Mouse (Mus musculus) liver, postnatal 0 days (tissue): ENCODE measurements around the gene Slc41a3. TPM values are rescaled to one million over a fixed set of nuclear protein-coding genes. Genes with fewer than 3 reads are reported as not detected.

ENCODE experiments used
- ATAC-seq: fragments of 200-750 bp; cut with Nextera tagmentation; 2 replicates; pipeline ENCODE4 v1.8.0; 2017; ENCODE audit warnings: mild to moderate bottlenecking, moderate library complexity
- DNase-seq: peaks from one replicate; pipeline ENCODE4 v3.0.0-alpha.2; 2016
- H3K27ac ChIP-seq: fragments of 300-500 bp; sonication (generic); 2 replicates; pipeline ENCODE4 v1.5.1; 2014; ENCODE audit warnings: antibody characterized with exemption, moderate library complexity, mild to moderate bottlenecking, low read depth
- H3K27me3 ChIP-seq: fragments of 300-500 bp; sonication (generic); 2 replicates; pipeline ENCODE4 v1.6.1; 2014; ENCODE audit warnings: low read length, control low read depth, mixed read lengths; ENCODE audit not compliant: insufficient read depth
- H3K36me3 ChIP-seq: fragments of 300-500 bp; sonication (generic); replicated peaks from 2 replicates; pipeline ENCODE4 v1.6.1; 2014; ENCODE audit warnings: mild to moderate bottlenecking, control low read depth, low read length, moderate library complexity, mixed read lengths; ENCODE audit not compliant: insufficient read depth
- H3K4me1 ChIP-seq: fragments of 300-500 bp; sonication (generic); 2 replicates; pipeline ENCODE4 v1.6.1; 2014; ENCODE audit warnings: antibody characterized with exemption, mild to moderate bottlenecking, control low read depth; ENCODE audit not compliant: insufficient read depth
- H3K4me2 ChIP-seq: fragments of 300-500 bp; sonication (generic); 2 replicates; pipeline ENCODE4 v1.6.1; 2014; ENCODE audit warnings: low read depth, mild to moderate bottlenecking, low read length, moderate library complexity, mixed read lengths
- H3K4me3 ChIP-seq: fragments of 300-500 bp; sonication (generic); 2 replicates; pipeline ENCODE4 v1.5.1; 2014; ENCODE audit warnings: low read depth, low read length
- H3K9ac ChIP-seq: fragments of 300-500 bp; sonication (generic); replicated peaks from 2 replicates; pipeline ENCODE4 v1.6.1; 2014; ENCODE audit warnings: mild to moderate bottlenecking, moderate library complexity
- H3K9me3 ChIP-seq: fragments of 300-500 bp; sonication (generic); 2 replicates; pipeline ENCODE4 v1.6.1; 2016; ENCODE audit warnings: mild to moderate bottlenecking, control low read depth, low read length, mixed read lengths
- CTCF ChIP-seq: sonication (generic); IDR thresholded peaks from 2 replicates; pipeline ENCODE4 v1.5.1; 2016; ENCODE audit warnings: antibody characterized with exemption, low read depth
- EP300 ChIP-seq: IDR thresholded peaks from 2 replicates; pipeline ENCODE4 v1.6.1; 2016; ENCODE audit warnings: antibody characterized with exemption, low read depth, mild to moderate bottlenecking
- whole genome bisulfite sequencing: fragments of 180-500 bp; shearing (Covaris S2); extraction: QIAGEN DNeasy Blood & Tissue Kit; methylation state at CpG from one replicate; pipeline ENCODE4 v1.1.7; 2014; ENCODE audit not compliant: insufficient replicate concordance; 5-methylcytosine and 5-hydroxymethylcytosine counted together
- polyA plus RNA-seq: library from polyadenylated mRNA; unstranded; fragments of >200 nt; fragmentation: Nextera tagmentation; extraction: Ambion mirVana; gene quantifications from 2 replicates; pipeline ENCODE4 v1.2.1, GENCODE M21; 2015

The Slc41a3 gene
- polyA plus RNA-seq, 1 experiment from 2014 or later: 23.4 TPM

DNA sequence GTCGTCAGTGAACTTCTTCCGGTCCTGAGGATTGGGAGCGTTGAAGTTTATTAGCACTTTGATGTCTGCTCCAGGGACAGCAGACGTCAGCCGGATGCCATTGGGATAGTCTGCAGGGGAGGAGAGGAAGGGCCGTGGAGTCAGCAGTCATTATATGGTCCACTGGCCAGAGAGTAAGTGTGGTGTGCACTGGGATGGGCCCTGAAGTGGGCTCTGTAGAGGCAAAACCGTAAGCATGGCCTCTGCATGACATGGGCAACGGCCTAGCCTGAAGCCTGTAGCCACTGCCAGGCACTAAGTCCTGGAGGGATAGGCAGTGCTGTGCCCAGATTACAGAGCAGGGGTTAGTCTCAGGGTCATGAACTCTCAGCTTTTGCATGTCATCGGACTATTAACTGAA, 64.2 kb downstream of the Slc41a3 start:
- no peak overlapping the region for H3K27ac ChIP-seq
- TF ChIP-seq CTCF: no peak
- TF ChIP-seq EP300: no peak
- no peak overlapping the region for H3K9ac ChIP-seq
- no peak overlapping the region for H3K4me2 ChIP-seq
- peaks cover 86% of the 10 kb centered on the region for H3K36me3 ChIP-seq
- WGBS: 88% methylated on average over 9 of the region's 9 CpGs
- no peak overlapping the region for H3K4me3 ChIP-seq
- DNase-seq (no peak), ATAC-seq (no peak)
- no peaks in the 10 kb centered on the region for H3K27me3 ChIP-seq
- H3K4me1 ChIP-seq: no peaks in the 10 kb centered on the region
- H3K9me3 ChIP-seq: no peaks in the 10 kb centered on the region

DNA sequence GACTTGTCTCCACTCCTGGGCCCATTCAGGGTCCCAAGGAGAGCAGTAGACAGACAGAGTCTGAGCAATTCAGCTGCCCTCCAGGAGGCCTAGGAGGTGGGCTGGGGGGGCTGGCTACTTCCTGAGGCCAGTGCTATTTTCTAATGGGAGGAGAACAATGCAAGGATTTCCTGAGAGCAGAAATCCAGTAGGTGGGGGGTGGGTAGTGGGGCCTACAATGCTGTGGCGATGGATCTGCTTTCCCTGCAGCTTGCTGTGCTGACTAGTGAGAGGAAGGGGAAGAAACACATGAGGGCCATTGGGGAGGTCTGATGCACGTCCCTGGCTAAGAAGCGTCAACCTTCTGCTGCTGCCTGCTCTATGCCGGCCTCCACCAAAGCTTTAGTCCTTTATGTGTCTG, 74.2 kb downstream of the Slc41a3 start:
- peak overlapping the region; percentile 29; the same call in 1 of the 2 replicates for H3K27ac ChIP-seq
- no peak overlapping the region for H3K4me2 ChIP-seq
- no peak for DNase-seq
- no peaks in the 10 kb centered on the region for H3K9me3 ChIP-seq
- TF ChIP-seq EP300 (no peak), CTCF (no peak)
- WGBS: 80% methylated on average over 4 of the region's 4 CpGs
- H3K27me3 ChIP-seq: no peaks in the 10 kb centered on the region
- peak; percentile 37; the same call in 1 of the 2 replicates for ATAC-seq
- H3K9ac ChIP-seq: no peak overlapping the region
- peaks cover 10% of the 10 kb centered on the region for H3K4me1 ChIP-seq
- H3K4me3 ChIP-seq: no peak overlapping the region
- peaks cover 64% of the 10 kb centered on the region for H3K36me3 ChIP-seq

GRCm38 (mm10) chr6:90680401-90680800, 75.9 kb downstream of the Slc41a3 start:
- H3K9ac ChIP-seq: no peak overlapping the region
- H3K27ac ChIP-seq: no peak overlapping the region
- H3K4me2 ChIP-seq: no peak overlapping the region
- no peaks in the 10 kb centered on the region for H3K27me3 ChIP-seq
- H3K4me1 ChIP-seq: peaks cover 19% of the 10 kb centered on the region
- TF ChIP-seq CTCF (no peak), EP300 (no peak)
- H3K36me3 ChIP-seq: peaks cover 58% of the 10 kb centered on the region
- WGBS: 70% methylated on average over 12 of the region's 12 CpGs
- no peak for ATAC-seq
- no peak for DNase-seq
- no peak overlapping the region for H3K4me3 ChIP-seq
- H3K9me3 ChIP-seq: no peaks in the 10 kb centered on the region

DNA sequence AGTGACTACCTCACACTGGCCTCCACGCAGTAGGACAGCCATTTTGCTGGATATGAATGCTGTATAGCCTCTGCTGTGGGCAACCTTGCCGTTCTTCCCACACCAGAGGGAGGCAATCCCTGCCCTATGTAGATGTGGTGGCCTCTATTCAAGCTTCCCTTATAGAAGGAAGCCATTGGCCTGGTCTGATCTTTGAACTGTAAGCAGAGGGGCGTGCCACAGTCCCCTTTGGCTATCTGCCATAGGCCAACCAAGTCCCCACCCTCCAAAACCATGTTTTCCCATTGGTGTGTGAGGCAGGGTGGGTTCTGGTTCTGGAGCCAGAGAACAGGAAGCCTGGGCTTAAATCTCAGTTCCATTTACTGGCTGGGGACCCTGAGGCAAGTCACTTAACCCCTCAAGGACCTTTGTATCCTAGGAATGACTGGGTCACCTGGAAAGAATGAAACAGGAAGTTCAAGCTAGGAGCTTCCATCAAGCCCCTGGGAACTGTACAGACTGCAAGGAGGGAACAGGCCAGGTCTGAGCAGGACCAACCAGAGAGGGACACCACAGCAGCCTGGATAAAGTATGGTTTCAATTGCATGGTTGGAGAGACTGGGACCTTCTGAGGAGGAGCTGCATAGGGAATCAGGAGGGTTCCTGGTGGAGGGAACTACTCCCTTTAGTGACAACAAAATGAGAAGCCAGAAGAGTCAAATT, 79.5 kb downstream of the Slc41a3 start:
- Histone ChIP-seq H3K4me2 (no peak overlapping the region), H3K9ac (no peak overlapping the region), H3K27me3 (no peaks in the 10 kb centered on the region), H3K4me3 (no peak overlapping the region), H3K36me3 (peaks cover 56% of the 10 kb centered on the region), H3K4me1 (peaks cover 19% of the 10 kb centered on the region), H3K27ac (peak overlapping the region; percentile 78), H3K9me3 (no peaks in the 10 kb centered on the region)
- TF ChIP-seq CTCF (peak; percentile 34), EP300 (peak; percentile 60)
- peak; percentile 92 for ATAC-seq
- DNase-seq: peak; percentile 67
- 66% methylated on average over 3 of the region's 3 CpGs for WGBS

- Histone ChIP-seq H3K27me3 (no peaks in the 10 kb centered on the region), H3K9ac (no peak overlapping the region), H3K4me3 (no peak overlapping the region), H3K36me3 (peaks cover 64% of the 10 kb centered on the region), H3K4me1 (peaks cover 14% of the 10 kb centered on the region), H3K4me2 (no peak overlapping the region), H3K9me3 (no peaks in the 10 kb centered on the region), H3K27ac (no peak overlapping the region)
- 91% methylated on average over 1 of the region's 1 CpGs for WGBS
- no peak for TF ChIP-seq CTCF
- no peak for ATAC-seq
- DNase-seq: no peak
Observed at GRCm38 (mm10) chr6:90686812-90687211, 82.3 kb downstream of the Slc41a3 start.

GRCm38 (mm10) chr6:90688003-90688402, 83.5 kb downstream of the Slc41a3 start:
- H3K9me3 ChIP-seq: no peaks in the 10 kb centered on the region
- H3K27me3 ChIP-seq: no peaks in the 10 kb centered on the region
- H3K27ac ChIP-seq: no peak overlapping the region
- TF ChIP-seq EP300: no peak
- peaks cover 14% of the 10 kb centered on the region for H3K4me1 ChIP-seq
- DNase-seq (no peak), ATAC-seq (no peak)
- peaks cover 71% of the 10 kb centered on the region for H3K36me3 ChIP-seq
- no peak overlapping the region for H3K9ac ChIP-seq
- no peak overlapping the region for H3K4me3 ChIP-seq
- WGBS: 88% methylated on average over 6 of the region's 6 CpGs
- no peak overlapping the region for H3K4me2 ChIP-seq
